Mouse (Mus musculus): ENCODE measurements around the gene Celf2. TPM values are rescaled to one million over a fixed set of nuclear protein-coding genes. Genes with fewer than 3 reads are reported as not detected.
"Not testable (repeated sequence)": the region's sequence is repeated elsewhere in the genome, so short reads cannot be mapped to it uniquely, and the experiment has no call there.

Gene Celf2
- polyA plus RNA-seq, 1 experiment: 231 TPM

DNA sequence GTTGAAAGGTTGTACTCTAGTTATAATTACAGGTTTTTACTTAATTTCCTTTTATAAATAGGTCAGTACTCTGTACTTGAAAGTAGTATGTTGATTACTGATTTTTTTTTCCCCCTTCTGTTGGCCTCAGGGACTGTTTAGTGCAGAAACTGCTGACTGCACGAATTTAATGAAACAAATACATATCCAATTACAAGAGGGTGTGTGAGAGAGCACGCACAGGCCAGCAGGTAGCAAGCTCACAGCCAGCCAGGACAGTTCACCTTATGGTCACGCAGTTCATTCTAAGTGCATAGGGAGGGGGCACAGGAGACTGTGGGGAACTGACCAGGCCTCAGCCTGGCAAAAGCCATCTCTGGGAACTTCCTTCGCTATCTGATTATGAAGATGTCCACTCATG, 236.1 kb downstream of the Celf2 start:
- DNase-seq (ENCODE audit: extremely low spot score in 1 of 2, low spot score in 1 of 2): no peak

DNA sequence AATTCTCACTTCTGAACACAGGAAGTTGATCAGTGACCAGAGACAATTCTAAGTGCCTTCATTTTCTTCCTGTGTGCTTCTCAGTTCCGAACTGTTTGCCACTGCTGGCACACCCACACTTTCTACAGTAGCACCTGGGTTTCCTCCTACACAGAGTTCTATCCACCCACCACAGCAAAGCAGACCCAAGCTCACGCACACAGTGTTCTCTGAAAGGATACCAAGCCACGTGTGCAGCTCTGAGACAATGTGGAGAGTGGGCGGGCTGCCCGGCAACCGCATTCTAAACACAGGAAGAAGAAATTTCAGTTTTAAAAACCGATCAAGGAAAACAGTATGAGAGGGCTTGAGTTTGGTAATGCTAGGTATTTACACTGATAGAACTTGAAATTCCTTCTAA, 239.3 kb downstream of the Celf2 start:
- peak; percentile 88 to 90 for DNase-seq (ENCODE audit: extremely low spot score in 1 of 2, low spot score in 1 of 2)

DNA sequence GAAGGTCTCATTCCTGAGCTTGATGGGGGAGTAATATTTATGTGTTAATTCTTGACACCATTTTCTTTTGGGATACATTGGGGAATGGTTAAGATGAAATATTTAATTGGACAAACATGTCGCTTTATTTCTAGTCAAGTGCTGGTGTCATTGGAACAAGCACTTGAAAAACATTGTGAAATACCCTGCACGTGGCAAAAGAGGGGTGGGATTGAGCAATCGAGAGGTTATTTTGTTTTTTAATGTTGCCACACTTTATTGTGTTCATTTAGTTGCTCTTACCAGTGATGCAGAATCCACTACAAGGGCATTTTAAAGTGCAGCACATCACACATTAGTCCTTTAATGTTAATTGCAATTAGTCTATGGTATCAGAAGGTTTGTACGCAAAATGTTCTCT, 242.2 kb downstream of the Celf2 start:
- no peak for DNase-seq (ENCODE audit: extremely low spot score in 1 of 2, low spot score in 1 of 2)

DNA sequence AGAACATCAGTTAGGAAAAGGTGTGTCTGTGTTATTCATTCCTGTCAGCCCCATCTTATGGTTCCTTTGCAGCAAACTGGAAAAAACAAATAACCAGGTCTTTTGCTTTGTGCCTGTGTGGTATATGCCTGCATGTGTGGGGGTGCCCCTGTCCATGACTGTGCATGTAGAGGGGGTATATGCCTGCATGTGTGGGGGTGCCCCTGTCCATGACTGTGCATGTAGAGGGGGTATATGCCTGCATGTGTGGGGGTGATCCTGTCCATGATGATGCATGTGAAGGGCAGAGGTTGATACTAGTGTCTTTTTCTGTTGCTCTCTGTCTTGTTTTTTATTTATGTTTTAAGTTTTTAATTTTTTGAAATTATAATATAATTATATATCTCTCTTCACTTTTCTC, 246.7 kb downstream of the Celf2 start:
- DNase-seq (ENCODE audit: extremely low spot score in 1 of 2, low spot score in 1 of 2): not testable (repeated sequence)

DNA sequence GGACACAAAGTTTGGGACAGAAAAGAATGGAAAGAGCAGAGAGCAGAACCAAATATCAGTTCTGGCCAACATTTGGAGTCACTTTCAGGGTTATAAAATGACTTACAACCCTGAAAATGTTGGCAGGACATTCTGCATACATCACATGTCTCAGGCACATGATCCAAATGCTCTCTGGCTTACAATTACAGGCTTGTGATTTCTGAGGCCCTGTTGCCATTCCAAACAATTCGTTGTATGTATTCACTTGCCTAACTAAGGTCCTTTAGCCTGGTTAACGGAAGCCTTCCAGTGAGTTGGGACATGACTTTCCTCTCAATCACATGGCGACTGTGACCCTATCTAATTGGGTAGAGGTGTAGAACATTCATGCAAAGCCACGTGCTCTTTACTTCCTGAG, 249.2 kb downstream of the Celf2 start:
- DNase-seq (ENCODE audit: extremely low spot score in 1 of 2, low spot score in 1 of 2): no peak

DNA sequence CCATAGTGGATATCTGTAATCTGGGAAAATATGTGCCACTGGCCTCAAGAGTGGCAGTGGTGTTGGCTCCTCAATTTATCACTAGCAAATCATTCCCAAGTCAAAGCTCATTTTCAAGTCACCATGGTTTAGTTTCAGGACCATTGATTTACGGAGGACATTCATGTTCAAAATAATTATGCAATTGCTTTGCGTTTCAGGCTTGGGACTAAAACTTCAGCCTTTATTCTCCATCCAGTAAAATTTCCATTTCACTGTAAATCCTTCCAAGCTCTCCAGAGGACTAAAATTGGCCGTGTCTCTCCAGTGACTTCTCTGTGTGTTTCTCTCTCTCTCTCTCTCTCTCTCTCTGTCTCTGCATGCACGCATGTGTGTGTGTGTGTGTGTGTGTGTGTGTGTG, 249.7 kb downstream of the Celf2 start:
- DNase-seq (ENCODE audit: extremely low spot score in 1 of 2, low spot score in 1 of 2): no peak

DNA sequence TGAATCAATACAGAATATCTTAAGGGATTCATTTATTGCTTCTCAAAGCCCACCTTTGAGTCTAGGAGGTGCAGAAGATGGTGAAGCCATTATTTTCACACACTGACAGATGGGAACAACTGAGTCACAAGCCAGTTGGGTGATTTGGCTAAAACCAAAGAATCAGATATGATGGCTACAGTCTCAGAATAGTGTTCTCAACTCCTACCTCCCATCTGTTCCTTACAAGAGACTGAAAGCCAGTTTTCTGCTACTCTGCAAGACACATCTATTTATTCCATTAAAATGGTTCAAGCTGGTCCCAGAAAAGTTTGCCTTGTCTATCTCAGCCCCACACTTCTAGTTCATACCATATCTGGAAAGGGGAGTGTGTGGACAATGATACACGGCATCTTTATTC, 253.3 kb downstream of the Celf2 start:
- DNase-seq (ENCODE audit: extremely low spot score in 1 of 2, low spot score in 1 of 2): peak; percentile 85 to 89

DNA sequence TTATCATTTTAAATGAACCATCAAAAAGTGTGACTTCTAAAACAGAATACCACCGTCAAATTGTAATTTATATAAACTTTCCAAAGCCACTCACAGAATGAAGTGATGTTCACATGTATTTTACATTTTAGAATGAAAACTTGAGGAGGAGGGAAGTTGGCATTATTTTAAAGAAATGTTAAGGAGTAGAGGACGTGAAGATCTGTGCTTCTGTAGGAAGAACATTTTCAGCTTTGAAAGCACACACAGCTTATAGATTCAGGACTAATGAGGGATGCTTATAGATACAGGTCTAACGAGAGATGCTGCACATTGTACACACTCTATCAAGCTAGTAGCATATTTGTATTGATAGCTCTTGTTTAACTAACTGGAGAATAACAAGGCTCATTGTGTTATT, 254.0 kb downstream of the Celf2 start:
- no peak for DNase-seq (ENCODE audit: extremely low spot score in 1 of 2, low spot score in 1 of 2)

DNA sequence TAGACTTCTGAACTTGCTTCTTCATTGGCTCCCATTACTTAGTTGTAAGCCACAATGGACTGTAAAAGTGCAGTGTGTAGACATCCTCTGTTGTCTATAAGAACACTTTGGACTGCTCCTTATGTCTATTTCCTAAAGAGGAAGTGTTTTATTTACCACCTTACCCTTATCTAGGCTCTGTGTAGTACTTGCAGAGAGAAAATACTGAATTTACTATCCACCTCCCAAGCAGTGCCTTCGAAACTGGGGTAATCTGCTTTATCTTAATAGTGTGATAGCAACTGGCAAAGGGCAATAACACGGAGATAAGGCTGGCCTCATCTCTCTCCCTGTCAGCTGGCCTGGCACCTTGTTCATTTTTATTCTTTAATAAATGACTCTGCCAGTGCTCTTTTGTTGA, 259.0 kb downstream of the Celf2 start:
- no peak for DNase-seq (ENCODE audit: extremely low spot score in 1 of 2, low spot score in 1 of 2)

DNA sequence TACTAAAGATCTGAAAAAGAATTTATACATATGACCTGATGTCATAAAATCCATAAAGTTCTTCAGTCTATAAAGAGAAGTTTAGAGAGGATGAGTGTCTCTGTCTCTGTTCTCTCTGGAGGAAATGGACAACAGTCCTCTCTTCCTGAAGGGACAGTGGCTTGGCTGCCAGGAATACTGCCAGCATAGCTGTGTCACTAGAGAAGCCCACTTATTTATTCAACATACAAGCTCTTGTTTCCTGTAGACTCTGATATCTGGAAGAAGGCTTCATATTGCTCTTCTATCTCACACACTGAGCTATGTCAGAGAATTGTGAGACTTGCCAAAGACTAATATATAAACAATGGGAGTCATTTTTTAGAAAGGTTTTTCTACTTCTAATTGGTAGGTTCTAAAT, 260.4 kb downstream of the Celf2 start:
- no peak for DNase-seq (ENCODE audit: extremely low spot score in 1 of 2, low spot score in 1 of 2)

DNA sequence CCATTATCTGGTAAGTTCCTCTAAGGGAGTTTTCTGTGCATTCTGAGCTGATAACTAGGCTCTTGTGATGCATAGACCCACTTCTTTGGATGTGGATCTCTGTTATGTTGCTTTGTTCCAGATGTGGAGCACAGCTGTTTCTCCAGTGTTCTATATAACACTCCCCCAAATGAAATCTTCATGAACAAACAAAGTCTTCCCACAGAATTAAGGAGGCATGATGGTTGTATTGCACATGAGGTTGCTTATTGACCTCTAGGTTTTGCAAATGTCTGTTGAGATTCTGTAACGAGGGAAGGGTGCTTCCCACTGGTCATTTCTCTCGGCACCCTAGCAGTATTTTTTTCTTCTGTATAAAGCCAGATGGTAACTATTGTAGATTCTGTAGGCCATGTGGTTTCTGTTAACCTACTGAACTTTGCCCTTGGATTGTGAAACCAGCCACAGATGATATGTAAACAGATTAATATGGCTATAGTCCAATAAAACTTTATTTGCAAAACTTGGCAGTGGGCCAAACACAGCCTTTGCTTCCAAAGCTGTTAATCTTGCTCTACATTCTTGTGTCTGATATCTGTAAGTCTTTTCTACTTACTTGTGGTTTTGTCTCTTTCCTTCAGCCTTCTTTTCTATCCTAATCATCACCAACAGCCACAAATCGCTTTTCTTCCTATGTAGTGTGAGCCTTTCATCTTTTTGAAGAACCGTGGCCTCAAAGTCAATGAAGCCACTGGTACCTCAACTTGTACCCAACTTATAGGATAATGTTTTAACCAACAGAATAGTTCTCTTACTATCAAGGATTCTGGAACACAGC, 263.2 kb downstream of the Celf2 start:
- DNase-seq (ENCODE audit: extremely low spot score in 1 of 2, low spot score in 1 of 2): no peak

DNA sequence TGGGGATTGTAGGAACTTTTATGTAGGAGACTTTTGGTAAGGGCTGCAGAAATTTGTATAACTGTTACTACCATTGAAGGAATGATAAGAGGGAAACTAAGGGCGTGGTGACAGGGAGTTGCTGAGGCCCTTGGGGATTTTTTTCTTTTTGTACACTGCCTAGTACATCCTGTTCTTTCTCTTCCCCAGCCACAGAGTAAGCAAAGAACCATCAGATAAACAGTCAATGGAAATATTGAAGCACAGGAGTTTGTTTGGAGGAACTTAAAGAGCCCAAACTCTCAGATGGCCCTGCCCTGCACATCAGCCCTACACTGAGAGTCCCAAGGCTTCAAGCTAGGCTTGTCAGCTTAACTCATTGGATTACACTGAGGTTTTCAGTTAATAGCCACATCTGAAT, 267.2 kb downstream of the Celf2 start:
- no peak for DNase-seq (ENCODE audit: extremely low spot score in 1 of 2, low spot score in 1 of 2)

DNA sequence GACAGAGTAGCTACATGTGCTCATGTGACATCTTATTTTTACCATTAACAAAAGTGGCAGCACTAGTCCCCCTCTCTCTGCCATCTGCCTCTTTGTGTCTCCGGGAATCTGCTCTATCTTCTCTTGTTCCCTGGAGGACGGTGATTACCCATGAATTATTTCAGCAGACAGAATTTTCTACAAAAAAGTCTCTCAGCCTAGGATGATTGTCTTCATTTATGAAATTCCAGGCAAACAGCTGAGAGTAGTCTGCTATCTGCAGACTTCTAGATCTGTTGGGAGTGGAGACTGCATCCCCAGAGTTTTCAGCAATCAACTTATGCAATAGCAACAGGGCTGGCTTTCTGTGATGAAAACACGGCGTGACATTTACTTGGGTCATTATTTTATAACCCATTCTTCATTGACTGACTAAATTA, 267.8 kb downstream of the Celf2 start:
- DNase-seq (ENCODE audit: extremely low spot score in 1 of 2, low spot score in 1 of 2): no peak

DNA sequence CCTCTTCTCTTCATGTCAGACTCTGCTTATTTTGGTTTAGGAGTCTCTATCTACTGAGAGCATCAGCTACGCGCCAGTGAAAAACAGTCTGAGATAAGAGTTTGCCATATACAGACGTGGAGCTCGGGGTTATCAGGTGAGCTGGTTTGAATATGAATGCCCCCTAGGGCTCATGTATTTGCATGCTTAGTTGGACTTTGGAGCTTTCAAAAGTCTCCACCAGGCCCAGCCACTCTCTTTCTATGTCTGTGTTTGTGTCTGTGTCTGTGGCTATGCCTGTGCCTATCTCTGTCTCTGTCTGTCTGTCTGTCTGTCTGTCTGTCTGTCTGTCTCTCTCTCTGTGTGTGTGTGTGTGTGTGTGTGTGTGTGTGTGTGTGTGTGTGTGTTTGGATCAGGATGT, 272.1 kb downstream of the Celf2 start:
- no peak for DNase-seq (ENCODE audit: extremely low spot score in 1 of 2, low spot score in 1 of 2)

DNA sequence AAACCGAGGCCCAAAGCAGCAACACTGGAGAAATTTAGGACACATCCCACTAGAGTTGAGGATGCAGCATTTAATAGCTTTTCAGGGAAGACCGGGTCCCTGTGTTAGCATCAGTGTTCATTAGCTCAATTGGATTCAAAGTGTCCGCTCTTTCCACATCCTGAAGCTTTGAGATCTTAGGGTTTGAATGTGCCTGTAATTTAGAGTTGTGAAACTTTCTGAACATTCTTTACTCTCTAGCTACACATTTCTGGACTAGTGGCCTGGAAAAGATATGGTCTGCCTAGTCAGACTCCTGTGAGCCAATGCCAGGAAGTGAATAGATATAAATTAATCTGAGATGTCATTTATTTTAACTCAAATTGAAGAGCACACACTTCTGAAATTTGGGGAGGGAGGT, 272.9 kb downstream of the Celf2 start:
- DNase-seq (ENCODE audit: extremely low spot score in 1 of 2, low spot score in 1 of 2): no peak

DNA sequence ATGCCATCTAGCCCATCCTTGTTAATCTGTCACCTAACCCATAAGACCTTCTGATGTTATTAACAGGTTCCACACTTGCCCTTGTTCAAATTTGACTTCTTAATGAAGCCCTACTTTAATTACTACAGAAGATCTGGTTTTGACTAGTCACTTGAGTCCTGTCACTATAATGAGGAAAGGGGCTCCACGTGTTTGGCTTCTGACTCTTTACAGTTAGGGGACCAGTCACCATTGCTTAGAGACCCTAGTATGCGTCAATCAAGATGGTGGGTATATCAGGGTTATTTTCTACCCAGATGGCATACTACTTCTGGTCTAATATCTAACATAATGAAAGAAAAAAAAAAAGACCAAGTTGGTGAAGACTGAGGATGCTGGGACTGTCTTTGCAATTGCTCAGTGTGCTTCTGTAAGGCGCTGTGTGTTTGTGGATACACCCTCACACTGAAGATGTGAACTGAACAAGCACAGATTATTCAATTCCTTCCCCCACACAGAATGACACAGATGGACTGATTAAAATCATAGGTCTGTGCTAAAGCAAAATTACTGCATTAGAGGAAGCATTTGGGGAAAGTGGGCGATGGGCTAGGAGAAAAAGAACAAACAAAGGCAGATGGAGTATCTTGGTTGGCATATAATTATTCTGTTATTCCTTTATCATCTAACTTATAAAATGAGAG, 274.2 kb downstream of the Celf2 start:
- DNase-seq (ENCODE audit: extremely low spot score in 1 of 2, low spot score in 1 of 2): peak; percentile 66 to 72

DNA sequence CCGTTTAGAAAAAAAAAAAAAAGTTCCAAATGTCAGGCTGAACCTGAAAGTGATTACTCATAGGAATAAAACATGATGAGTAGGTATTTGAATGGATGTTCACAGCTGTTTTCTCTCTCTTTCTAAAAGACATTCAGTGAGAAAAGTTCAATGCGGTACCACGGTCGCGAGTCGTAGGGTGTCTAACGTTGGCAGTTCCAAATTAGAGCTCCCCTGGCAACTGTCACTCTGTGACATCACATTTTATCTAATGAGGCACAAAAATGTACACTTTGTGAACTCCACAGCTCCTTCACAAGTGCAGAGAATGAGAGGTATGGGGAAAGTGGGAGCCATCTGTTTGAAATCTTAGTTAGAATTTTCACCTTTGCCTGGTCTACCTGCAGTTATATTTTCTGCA, 274.8 kb downstream of the Celf2 start:
- DNase-seq (ENCODE audit: extremely low spot score in 1 of 2, low spot score in 1 of 2): peak; percentile 70 to 83

DNA sequence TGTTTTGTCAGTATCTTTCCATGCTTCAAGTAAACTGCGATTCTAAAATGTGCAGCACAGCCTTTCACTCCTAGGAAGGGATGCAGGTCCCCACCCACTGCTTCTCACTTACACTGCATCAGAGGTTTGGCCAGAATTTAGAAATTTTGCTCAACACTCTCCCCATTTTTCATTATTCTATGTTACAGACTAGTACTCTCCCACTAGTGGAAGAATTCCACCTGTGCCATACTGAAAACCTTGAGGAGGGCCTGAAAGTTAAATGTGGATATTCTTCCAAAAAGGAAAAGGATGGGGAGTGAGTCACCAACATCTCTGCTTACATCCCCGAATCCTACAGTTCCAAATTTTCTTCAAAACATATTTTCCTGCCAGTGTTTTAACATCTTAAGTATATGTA, 276.0 kb downstream of the Celf2 start:
- peak in 1 of 2 experiments; percentile 53 for DNase-seq (ENCODE audit: extremely low spot score in 1 of 2, low spot score in 1 of 2)

DNA sequence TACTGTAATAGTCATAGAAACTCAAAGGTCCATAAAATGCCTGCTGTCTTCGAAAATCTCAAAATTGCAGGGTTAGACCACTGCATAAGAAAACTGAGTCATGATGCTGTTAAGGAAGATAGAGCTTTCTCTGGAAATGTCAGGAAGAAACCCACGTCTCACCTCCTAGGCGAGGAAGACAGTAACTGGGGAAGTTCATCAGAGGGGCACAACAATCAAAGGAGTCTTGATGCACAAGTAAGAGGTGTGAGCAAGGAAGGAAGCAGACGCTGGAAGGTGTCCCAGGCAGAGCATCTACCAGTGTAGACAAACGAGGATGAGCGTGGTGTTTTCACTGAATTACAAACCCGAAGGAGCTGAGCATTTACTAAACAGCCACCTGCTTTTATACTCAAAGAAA, 282.6 kb downstream of the Celf2 start:
- peak in 1 of 2 experiments; percentile 70 for DNase-seq (ENCODE audit: extremely low spot score in 1 of 2, low spot score in 1 of 2)

DNA sequence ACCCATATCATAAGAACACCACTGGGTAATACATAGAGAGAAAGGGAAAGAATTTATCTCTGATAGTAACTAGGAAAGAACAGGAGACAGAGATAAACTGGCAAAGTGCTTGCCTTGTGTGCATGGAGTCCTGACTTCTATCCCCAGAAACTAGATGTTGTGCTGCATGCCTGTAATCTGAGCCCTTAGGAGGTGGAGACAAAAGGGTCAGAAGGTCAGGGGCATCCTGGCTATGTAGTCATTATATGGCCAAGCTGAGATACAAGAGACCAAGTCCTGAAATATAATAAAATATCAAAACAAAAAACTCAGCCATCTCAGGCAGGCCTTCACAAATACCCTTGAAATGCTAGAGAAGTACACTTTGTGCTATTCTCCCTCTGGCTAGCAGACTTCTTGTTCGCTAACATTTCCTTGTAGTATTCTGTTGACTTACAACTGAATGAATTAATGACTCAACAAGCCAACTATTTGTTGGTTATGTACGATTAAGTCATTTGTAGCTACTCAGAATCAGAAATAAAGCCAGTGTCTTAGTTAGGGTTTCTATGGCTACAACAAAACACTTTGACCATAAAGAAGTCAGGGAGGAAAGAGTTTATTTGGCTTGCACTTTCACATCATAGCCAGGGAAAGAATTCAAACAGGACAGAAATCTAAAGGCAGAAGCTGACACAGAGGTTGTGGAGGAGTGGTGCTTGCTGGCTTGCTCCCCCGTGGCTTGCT, 284.9 kb downstream of the Celf2 start:
- DNase-seq (ENCODE audit: extremely low spot score in 1 of 2, low spot score in 1 of 2): no peak

DNA sequence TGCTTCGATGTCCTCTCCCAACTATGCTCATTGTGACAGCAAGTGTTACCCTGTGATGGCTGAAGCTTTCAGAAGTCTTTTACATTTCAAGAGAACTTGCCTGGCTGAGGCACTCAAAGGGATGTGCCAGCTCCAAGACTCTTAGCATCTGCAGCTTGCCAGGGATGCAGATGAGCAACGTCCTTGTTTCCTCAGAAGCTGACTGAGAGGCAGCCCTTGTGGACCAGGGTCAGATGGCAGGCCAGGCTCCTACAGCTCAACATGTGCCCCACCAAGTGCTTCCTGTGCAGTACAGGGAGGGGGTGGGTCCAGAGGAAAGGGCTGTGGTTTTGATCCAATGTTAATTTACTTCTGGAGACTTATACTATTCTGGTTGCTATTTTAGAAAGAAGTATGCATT, 285.8 kb downstream of the Celf2 start:
- DNase-seq (ENCODE audit: extremely low spot score in 1 of 2, low spot score in 1 of 2): no peak

DNA sequence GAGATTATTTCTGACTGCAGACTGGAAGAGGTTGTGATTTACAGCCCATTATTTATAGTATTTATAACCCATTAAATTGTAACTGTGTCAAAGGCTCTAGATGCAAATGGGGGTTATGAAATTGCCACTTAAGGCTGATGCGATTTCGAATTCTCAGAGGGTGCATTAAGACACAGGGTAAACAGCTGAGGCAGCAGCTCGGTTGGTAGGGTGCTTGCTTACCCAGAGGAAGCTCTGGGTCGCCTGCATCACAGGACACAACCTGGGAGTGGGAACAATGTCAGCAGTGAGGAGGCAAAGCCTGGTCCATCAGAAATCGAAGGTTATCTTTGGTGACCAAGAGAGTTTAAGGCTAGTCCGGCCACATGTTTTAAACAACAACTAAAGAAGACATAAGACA, 286.5 kb downstream of the Celf2 start:
- DNase-seq (ENCODE audit: extremely low spot score in 1 of 2, low spot score in 1 of 2): no peak
